Mouse (Mus musculus) brain, embryonic 14.5 days (tissue): Measurements from ENCODE around the gene Zfp933.

Experiments
- CTCF ChIP-seq: fragments of 200-500 bp; IDR thresholded peaks from 2 replicates; pipeline ENCODE4 v1.5.1; 2012; ENCODE audit warnings: inconsistent platforms, mild to moderate bottlenecking, moderate library complexity, borderline replicate concordance; ENCODE audit not compliant: insufficient read depth, insufficient read length; ENCODE audit errors: extremely low read depth
- POLR2A ChIP-seq: fragments of 200-500 bp; IDR thresholded peaks from 2 replicates; pipeline ENCODE4 v1.6.1; 2012; ENCODE audit warnings: mild to moderate bottlenecking, inconsistent platforms, borderline replicate concordance; ENCODE audit not compliant: poor library complexity, insufficient read depth, insufficient read length, severe bottlenecking; ENCODE audit errors: extremely low read depth

- no peak for TF ChIP-seq CTCF
- TF ChIP-seq POLR2A: no peak
Observed at GRCm38 (mm10) chr4:147875852-147876575, 27.8 kb upstream of the Zfp933 start.
